Mouse (Mus musculus) heart, embryonic 15.5 days (tissue): ENCODE measurements around the gene Abhd16a. TPM values are rescaled to one million over a fixed set of nuclear protein-coding genes. Genes with fewer than 3 reads are reported as not detected.

Experiments
- ATAC-seq: fragments of 200-750 bp; cut with Nextera tagmentation; replicated peaks from 2 replicates; pipeline ENCODE4 v1.8.0; 2017; ENCODE audit warnings: low read depth, moderate TSS enrichment; ENCODE audit not compliant: insufficient number of reproducible peaks, insufficient read depth, low FRiP score
- H3K27ac ChIP-seq: fragments of 300-500 bp; sonication (generic); 2 replicates; pipeline ENCODE4 v1.5.1; 2015; ENCODE audit warnings: mild to moderate bottlenecking, inconsistent platforms
- H3K27me3 ChIP-seq: fragments of 300-500 bp; sonication (generic); 2 replicates; pipeline ENCODE4 v1.6.1; 2015; ENCODE audit warnings: inconsistent platforms
- H3K36me3 ChIP-seq: fragments of 300-500 bp; sonication (generic); 2 replicates; pipeline ENCODE4 v1.6.1; 2015; ENCODE audit warnings: mild to moderate bottlenecking, inconsistent platforms
- H3K4me1 ChIP-seq: fragments of 300-500 bp; sonication (generic); replicated peaks from 2 replicates; pipeline ENCODE4 v1.6.1; 2015; ENCODE audit warnings: inconsistent platforms
- H3K4me2 ChIP-seq: fragments of 300-500 bp; sonication (generic); 2 replicates; pipeline ENCODE4 v1.6.1; 2015; ENCODE audit warnings: inconsistent platforms, mild to moderate bottlenecking, moderate library complexity
- H3K4me3 ChIP-seq: fragments of 300-500 bp; sonication (generic); 2 replicates; pipeline ENCODE4 v1.5.1; 2015; ENCODE audit warnings: mild to moderate bottlenecking, inconsistent platforms
- H3K9ac ChIP-seq: fragments of 300-500 bp; sonication (generic); 2 replicates; pipeline ENCODE4 v1.6.1; 2015; ENCODE audit warnings: mild to moderate bottlenecking, inconsistent platforms
- H3K9me3 ChIP-seq: fragments of 300-500 bp; sonication (generic); replicated peaks from 2 replicates; pipeline ENCODE4 v1.6.1; 2016; ENCODE audit warnings: inconsistent platforms
- WGBS: fragments of 180-500 bp; shearing (Covaris S2); methylation state at CpG from one replicate; pipeline ENCODE4 v1.1.7; 2015; ENCODE audit warnings: mixed read lengths; 5-methylcytosine and 5-hydroxymethylcytosine counted together
- polyA plus RNA-seq: library from polyadenylated mRNA; unstranded; fragments of >200 nt; fragmentation: Nextera tagmentation; extraction: Ambion mirVana; gene quantifications from 2 replicates; pipeline ENCODE4 v1.2.1, GENCODE M21; 2015

Abhd16a gene
- polyA plus RNA-seq, 1 experiment from 2014 or later = 64.7 TPM

GRCm38 (mm10) chr17:35139269-35139668, 50.2 kb downstream of the Abhd16a start:
- no peak overlapping the region for H3K27ac ChIP-seq
- no peak overlapping the region for H3K4me2 ChIP-seq
- no peak overlapping the region for H3K4me3 ChIP-seq
- no peak for ATAC-seq
- H3K9me3 ChIP-seq = no peaks in the 10 kb centered on the region; the same call in 1 of the 2 replicates
- no peaks in the 10 kb centered on the region for H3K27me3 ChIP-seq
- no peak overlapping the region for H3K9ac ChIP-seq
- H3K4me1 ChIP-seq = peaks cover 14% of the 10 kb centered on the region
- peaks cover 61% of the 10 kb centered on the region for H3K36me3 ChIP-seq
- WGBS = 91% methylated on average over 3 of the region's 3 CpGs

GRCm38 (mm10) chr17:35140490-35140996, 51.5 kb downstream of the Abhd16a start:
- Histone ChIP-seq H3K4me1 (peaks cover 14% of the 10 kb centered on the region), H3K9me3 (no peaks in the 10 kb centered on the region; the same call in 1 of the 2 replicates), H3K27me3 (no peaks in the 10 kb centered on the region), H3K27ac (no peak overlapping the region), H3K4me2 (no peak overlapping the region), H3K4me3 (no peak overlapping the region), H3K9ac (no peak overlapping the region), H3K36me3 (peaks cover 74% of the 10 kb centered on the region)
- ATAC-seq = no peak
- 71% methylated on average over 16 of the region's 16 CpGs for WGBS

GRCm38 (mm10) chr17:35141971-35142370, 52.9 kb downstream of the Abhd16a start:
- Histone ChIP-seq H3K4me3 (no peak overlapping the region), H3K4me2 (no peak overlapping the region), H3K27me3 (no peaks in the 10 kb centered on the region), H3K9me3 (no peaks in the 10 kb centered on the region; the same call in 1 of the 2 replicates), H3K36me3 (peaks cover 88% of the 10 kb centered on the region), H3K9ac (no peak overlapping the region), H3K27ac (no peak overlapping the region), H3K4me1 (peaks cover 6% of the 10 kb centered on the region)
- WGBS = 90% methylated on average over 6 of the region's 6 CpGs
- no peak for ATAC-seq

GRCm38 (mm10) chr17:35146139-35146538, 57.1 kb downstream of the Abhd16a start:
- no peak for ATAC-seq
- WGBS = 84% methylated on average over 5 of the region's 5 CpGs

GRCm38 (mm10) chr17:35147348-35147747, 58.3 kb downstream of the Abhd16a start:
- Histone ChIP-seq H3K27me3 (no peaks in the 10 kb centered on the region), H3K27ac (no peak overlapping the region), H3K9me3 (no peaks in the 10 kb centered on the region; the same call in 1 of the 2 replicates), H3K9ac (no peak overlapping the region), H3K4me1 (no peaks in the 10 kb centered on the region), H3K36me3 (peaks cover 98% of the 10 kb centered on the region), H3K4me2 (no peak overlapping the region), H3K4me3 (no peak overlapping the region)
- 61% methylated on average over 3 of the region's 3 CpGs for WGBS
- ATAC-seq = no peak

More at GRCm38 (mm10) chr17:35146139-35146538, 57.1 kb downstream of the Abhd16a start:
- H3K4me2 ChIP-seq = no peak overlapping the region
- peaks cover 98% of the 10 kb centered on the region for H3K36me3 ChIP-seq
- no peaks in the 10 kb centered on the region; the same call in 1 of the 2 replicates for H3K9me3 ChIP-seq
- H3K9ac ChIP-seq = no peak overlapping the region
- no peak overlapping the region for H3K4me3 ChIP-seq
- no peaks in the 10 kb centered on the region for H3K27me3 ChIP-seq
- H3K4me1 ChIP-seq = no peaks in the 10 kb centered on the region
- no peak overlapping the region for H3K27ac ChIP-seq

- no peaks in the 10 kb centered on the region for H3K27me3 ChIP-seq
- no peak for ATAC-seq
- no peak overlapping the region for H3K9ac ChIP-seq
- H3K9me3 ChIP-seq = no peaks in the 10 kb centered on the region; the same call in 1 of the 2 replicates
- no peak overlapping the region for H3K4me3 ChIP-seq
- WGBS = 62% methylated on average over 5 of the region's 5 CpGs
- no peak overlapping the region for H3K4me2 ChIP-seq
- no peaks in the 10 kb centered on the region for H3K4me1 ChIP-seq
- H3K36me3 ChIP-seq = peaks cover 98% of the 10 kb centered on the region
- peak overlapping the region; percentile 8; the same call in 1 of the 2 replicates for H3K27ac ChIP-seq
These were observed 59.0 kb downstream of the Abhd16a start for GRCm38 (mm10) chr17:35147922-35148639.

- 96% methylated on average over 4 of the region's 4 CpGs for WGBS
- Histone ChIP-seq H3K4me2 (no peak overlapping the region), H3K4me1 (no peaks in the 10 kb centered on the region), H3K9ac (no peak overlapping the region), H3K27me3 (no peaks in the 10 kb centered on the region), H3K36me3 (peaks cover 98% of the 10 kb centered on the region), H3K27ac (no peak overlapping the region), H3K9me3 (no peaks in the 10 kb centered on the region), H3K4me3 (no peak overlapping the region)
- ATAC-seq = no peak
These were observed 63.1 kb downstream of the Abhd16a start for GRCm38 (mm10) chr17:35152121-35152520.

Other genes with a start within 250 kb of the Abhd16a start
- 23.6 and 35.9 TPM in 2 replicates for gene Skiv2l, start 239.1 kb upstream of the Abhd16a start, polyA plus RNA-seq
- 53.3 and 70.9 TPM in 2 replicates for gene Nelfe, start 238.9 kb upstream of the Abhd16a start, polyA plus RNA-seq
- 1.8 and 4.3 TPM in 2 replicates for gene Cfb, start 226.7 kb upstream of the Abhd16a start, polyA plus RNA-seq
- gene Zbtb12, start 209.8 kb upstream of the Abhd16a start, polyA plus RNA-seq = 1.1 and 1.8 TPM in 2 replicates
- not detected in 2 replicates for gene Gm20547, start 207.2 kb upstream of the Abhd16a start, polyA plus RNA-seq
- 2.0 and 3.3 TPM in 2 replicates for gene C2, start 191.0 kb upstream of the Abhd16a start, polyA plus RNA-seq
- gene Ehmt2, start 190.8 kb upstream of the Abhd16a start, polyA plus RNA-seq = 31.7 and 48.8 TPM in 2 replicates
- 0.08 TPM in 1 of 2 replicates, not detected in the other for gene Slc44a4, start 174.8 kb upstream of the Abhd16a start, polyA plus RNA-seq
- 16.1 and 19.9 TPM in 2 replicates for gene Neu1, start 158.0 kb upstream of the Abhd16a start, polyA plus RNA-seq
- gene Hspa1b, start 130.0 kb upstream of the Abhd16a start, polyA plus RNA-seq = 0.16 and 0.30 TPM in 2 replicates
- gene Gm20481, start 119.4 kb upstream of the Abhd16a start, polyA plus RNA-seq = not detected in 2 replicates
- gene Hspa1a, start 117.1 kb upstream of the Abhd16a start, polyA plus RNA-seq = 3.5 and 4.8 TPM in 2 replicates
- gene Hspa1l, start 116.6 kb upstream of the Abhd16a start, polyA plus RNA-seq = 2.1 and 2.6 TPM in 2 replicates
- 116 and 132 TPM in 2 replicates for gene Lsm2, start 107.4 kb upstream of the Abhd16a start, polyA plus RNA-seq
- gene Vars, start 88.3 kb upstream of the Abhd16a start, polyA plus RNA-seq = 43.0 and 89.7 TPM in 2 replicates
- 0.24 and 0.31 TPM in 2 replicates for gene Vwa7, start 72.7 kb upstream of the Abhd16a start, polyA plus RNA-seq
- 1.4 and 2.8 TPM in 2 replicates for gene Sapcd1, start 61.2 kb upstream of the Abhd16a start, polyA plus RNA-seq
- 2.7 and 3.8 TPM in 2 replicates for gene Msh5, start 42.5 kb upstream of the Abhd16a start, polyA plus RNA-seq
- 307 and 332 TPM in 2 replicates for gene Clic1, start 39.3 kb upstream of the Abhd16a start, polyA plus RNA-seq
- gene Ddah2, start 30.2 kb upstream of the Abhd16a start, polyA plus RNA-seq = 168 and 202 TPM in 2 replicates
- 0.14 TPM in 1 of 2 replicates, not detected in the other for gene Ly6g6c, start 23.9 kb upstream of the Abhd16a start, polyA plus RNA-seq
- gene Mpig6b, start 23.1 kb upstream of the Abhd16a start, polyA plus RNA-seq = 0.77 and 0.81 TPM in 2 replicates
- gene Ly6g6e, start 12.4 kb upstream of the Abhd16a start, polyA plus RNA-seq = 0.29 and 0.31 TPM in 2 replicates
- 2.2 and 2.4 TPM in 2 replicates for gene Ly6g6d, start 11.2 kb upstream of the Abhd16a start, polyA plus RNA-seq
- 0.16 and 0.29 TPM in 2 replicates for gene Ly6g6f, start 3.7 kb upstream of the Abhd16a start, polyA plus RNA-seq
- 0.41 TPM in 1 of 2 replicates, not detected in the other for gene Ly6g5c, start 19.0 kb downstream of the Abhd16a start, polyA plus RNA-seq
- gene Ly6g5b, start 26.2 kb downstream of the Abhd16a start, polyA plus RNA-seq = 0.31 and 0.66 TPM in 2 replicates
- 10.0 and 13.8 TPM in 2 replicates for gene Gpank1, start 32.2 kb downstream of the Abhd16a start, polyA plus RNA-seq
- 200 and 211 TPM in 2 replicates for gene Csnk2b, start 32.8 kb downstream of the Abhd16a start, polyA plus RNA-seq
- 10.1 and 11.2 TPM in 2 replicates for gene D17H6S53E, start 37.1 kb downstream of the Abhd16a start, polyA plus RNA-seq
- gene Apom, start 42.8 kb downstream of the Abhd16a start, polyA plus RNA-seq = 0.57 and 4.7 TPM in 2 replicates
- gene Bag6, start 45.9 kb downstream of the Abhd16a start, polyA plus RNA-seq = 40.8 and 44.0 TPM in 2 replicates
- gene Prrc2a, start 75.6 kb downstream of the Abhd16a start, polyA plus RNA-seq = 95.1 and 142 TPM in 2 replicates
- gene Aif1, start 86.8 kb downstream of the Abhd16a start, polyA plus RNA-seq = 7.5 and 9.6 TPM in 2 replicates
- gene Lst1, start 99.2 kb downstream of the Abhd16a start, polyA plus RNA-seq = 8.1 and 12.2 TPM in 2 replicates
- gene Ltb, start 105.2 kb downstream of the Abhd16a start, polyA plus RNA-seq = 1.5 and 4.8 TPM in 2 replicates
- gene Tnf, start 112.7 kb downstream of the Abhd16a start, polyA plus RNA-seq = 0.43 TPM in 1 of 2 replicates, not detected in the other
- gene Lta, start 116.1 kb downstream of the Abhd16a start, polyA plus RNA-seq = 0.09 and 0.62 TPM in 2 replicates
- gene Gm16181, start 131.6 kb downstream of the Abhd16a start, polyA plus RNA-seq = 0.35 and 0.48 TPM in 2 replicates
- 8.9 and 9.4 TPM in 2 replicates for gene Atp6v1g2, start 144.4 kb downstream of the Abhd16a start, polyA plus RNA-seq
- 7.8 and 9.1 TPM in 2 replicates for gene Nfkbil1, start 146.5 kb downstream of the Abhd16a start, polyA plus RNA-seq
- gene Ddx39b, start 152.5 kb downstream of the Abhd16a start, polyA plus RNA-seq = 213 and 268 TPM in 2 replicates
- gene H2-D1, start 173.5 kb downstream of the Abhd16a start, polyA plus RNA-seq = 56.6 and 101 TPM in 2 replicates
- 0.06 and 0.09 TPM in 2 replicates for gene H2-Q1, start 231.1 kb downstream of the Abhd16a start, polyA plus RNA-seq